17 mouse cellular contexts compared by ENCODE assay signal in the genomic region with DNA sequence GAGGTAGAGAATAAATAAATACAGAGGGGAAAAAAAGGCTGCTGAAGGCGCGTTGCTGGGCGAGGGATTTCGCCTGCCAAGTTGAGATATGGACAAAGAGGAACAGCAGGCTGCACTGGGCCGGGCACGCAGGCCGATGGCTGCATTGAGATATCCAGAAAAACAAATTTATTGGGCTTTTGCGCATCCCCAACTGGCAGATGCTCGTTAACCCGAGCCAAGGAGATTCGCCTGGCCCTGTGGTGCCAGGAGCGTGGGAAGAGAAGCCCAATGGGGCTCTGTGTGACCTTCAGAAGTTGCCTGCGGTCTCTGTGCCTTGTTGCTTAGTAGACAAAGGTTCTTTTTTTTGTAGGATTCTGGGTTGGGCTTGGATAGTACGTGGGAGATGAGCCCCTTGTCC. TPM values are rescaled to one million over a fixed set of nuclear protein-coding genes. Genes with fewer than 3 reads are reported as not detected.
DNase-seq lines count a peak whose midpoint lies in the region; ATAC-seq lines count a peak whose summit lies in the region.
"Had no signal": no experiment of that assay in that cellular context is flagged by ENCODE, and none has a peak within 500 bp of the region (broad histone marks: within the 10 kb centered on the region; RNA-seq: fewer than 3 reads in every experiment).

No protein-coding gene starts in this region.

- no peak overlapping the region for H3K4me3 ChIP-seq in forebrain, embryonic 16.5 days (replicated peaks; ENCODE audit: low read length)
- no peak overlapping the region for H3K4me3 ChIP-seq in midbrain, embryonic 14.5 days (replicated peaks; ENCODE audit: low read depth, low read length)
- H3K4me3 ChIP-seq: gastrocnemius, adult 2 months; megakaryocyte, embryonic 14.5 days had no signal

- ATAC-seq in forebrain, embryonic 16.5 days, result peak; percentile 52
- peak; percentile 60 for ATAC-seq in midbrain, embryonic 14.5 days (ENCODE audit: low FRiP score, low TSS enrichment)
- ATAC-seq: Patski had no signal

- peak; percentile 38 to 44 for DNase-seq in cerebellum, postnatal 25 days
- no peak for DNase-seq in cerebellum, adult 9-11 months
- peak; percentile 90 for DNase-seq in MEL-GATA-1-ER (ENCODE audit: extremely low read depth, low read depth)
- peak; percentile 75 for DNase-seq in midbrain, embryonic 14.5 days
- no peak for DNase-seq in retina, postnatal 1 day
- no peak for DNase-seq in gastrocnemius, adult 8-10 months (ENCODE audit: low spot score in 2 of 2)
- no peak for DNase-seq in embryo, embryonic 9.5 days (ENCODE audit: extremely low spot score)
- DNase-seq: adrenal gland, adult 2 months; gastrocnemius, adult 2 months; thymus, adult 2 months had no signal

- no peak overlapping the region for H3K4me2 ChIP-seq in forebrain, embryonic 16.5 days (ENCODE audit: low read length)
- no peak overlapping the region for H3K4me2 ChIP-seq in midbrain, embryonic 14.5 days (ENCODE audit: low read length)

- H3K4me1 ChIP-seq in forebrain, embryonic 16.5 days (replicated peaks; ENCODE audit: control insufficient read depth, insufficient read depth, low read length), result peaks cover 24% of the 10 kb centered on the region
- peaks cover 16% of the 10 kb centered on the region; the same call in 1 of the 2 replicates for H3K4me1 ChIP-seq in midbrain, embryonic 14.5 days (ENCODE audit: control insufficient read depth, insufficient read depth, low read length)

- peak overlapping the region; percentile 83 for H3K27ac ChIP-seq in forebrain, embryonic 16.5 days (ENCODE audit: low read length)
- H3K27ac ChIP-seq in midbrain, embryonic 14.5 days (replicated peaks; ENCODE audit: low read depth, low read length), result peak overlapping the region; percentile 75
- H3K27ac ChIP-seq: gastrocnemius, adult 2 months; kidney, postnatal 0 days had no signal

- no peaks in the 10 kb centered on the region for H3K9me3 ChIP-seq in forebrain, embryonic 16.5 days (ENCODE audit: control insufficient read depth, low read length)
- no peaks in the 10 kb centered on the region for H3K9me3 ChIP-seq in midbrain, embryonic 14.5 days (ENCODE audit: control insufficient read depth, low read length)

- no peaks in the 10 kb centered on the region for H3K36me3 ChIP-seq in forebrain, embryonic 16.5 days (ENCODE audit: control insufficient read depth, insufficient read depth)
- H3K36me3 ChIP-seq in midbrain, embryonic 14.5 days (ENCODE audit: control insufficient read depth, insufficient read depth, low read length), result no peaks in the 10 kb centered on the region

- 13% methylated on average over 14 of the region's 14 CpGs for WGBS in forebrain, embryonic 16.5 days
- 28% methylated on average over 14 of the region's 14 CpGs for WGBS in midbrain, embryonic 14.5 days

- no peaks in the 10 kb centered on the region for H3K27me3 ChIP-seq in forebrain, embryonic 16.5 days (replicated peaks; ENCODE audit: control insufficient read depth, insufficient read depth, low read length)
- H3K27me3 ChIP-seq in midbrain, embryonic 14.5 days (ENCODE audit: control insufficient read depth, insufficient read depth, low read length), result no peaks in the 10 kb centered on the region
- H3K27me3 ChIP-seq: Patski had no signal

- H3K9ac ChIP-seq in forebrain, embryonic 16.5 days (replicated peaks; ENCODE audit: low read depth, low read length), result peak overlapping the region; percentile 27; the same call in 1 of the 2 replicates
- no peak overlapping the region; the same call in 1 of the 2 replicates for H3K9ac ChIP-seq in midbrain, embryonic 14.5 days (replicated peaks; ENCODE audit: low read length)

RNA-seq across cellular contexts. Expression of a gene that starts 18.0 kb away (rescaled TPM):
- 0.51 and 0.92 TPM in 2 replicates for polyA plus RNA-seq in forebrain, embryonic 16.5 days (2015; fragmentation: Nextera tagmentation; extraction: Ambion mirVana)
- 0.95 and 1.2 TPM in 2 replicates for polyA plus RNA-seq in midbrain, embryonic 14.5 days (2014; fragmentation: Nextera tagmentation; extraction: Ambion mirVana)
- under 1 TPM; 0.31 to 0.83 (median 0.40) TPM for total RNA-seq in gastrocnemius, adult 8-10 months (2022)

RNA-seq across cellular contexts. Expression of a gene that starts 24.0 kb away (rescaled TPM):
- polyA plus RNA-seq in forebrain, embryonic 16.5 days (2015; fragmentation: Nextera tagmentation; extraction: Ambion mirVana), result 0.21 TPM in 1 of 2 replicates, not detected in the other
- not detected in 2 replicates for polyA plus RNA-seq in midbrain, embryonic 14.5 days (2014; fragmentation: Nextera tagmentation; extraction: Ambion mirVana)
- total RNA-seq in gastrocnemius, adult 8-10 months (2022), result not detected
- total RNA-seq: adrenal gland, adult 2 months; gastrocnemius, adult 2 months; heart, postnatal 25 days had no signal
- polyA plus RNA-seq: adrenal gland, adult 2 months; C2C12; kidney, postnatal 0 days; liver, embryonic 16.5 days; Patski had no signal

RNA-seq across cellular contexts. Expression of a gene that starts 48.2 kb away (rescaled TPM):
- 72.9 and 85.4 TPM in 2 replicates for polyA plus RNA-seq in forebrain, embryonic 16.5 days (2015; fragmentation: Nextera tagmentation; extraction: Ambion mirVana)
- polyA plus RNA-seq in midbrain, embryonic 14.5 days (2014; fragmentation: Nextera tagmentation; extraction: Ambion mirVana), result 43.0 and 51.4 TPM in 2 replicates
- total RNA-seq in gastrocnemius, adult 8-10 months (2022), result 10 to 100 TPM; 19.7 to 30.7 (median 25.9) TPM

RNA-seq across cellular contexts. Expression of a gene that starts 48.4 kb away (rescaled TPM):
- polyA plus RNA-seq in forebrain, embryonic 16.5 days (2015; fragmentation: Nextera tagmentation; extraction: Ambion mirVana), result 121 and 133 TPM in 2 replicates
- 79.2 and 89.6 TPM in 2 replicates for polyA plus RNA-seq in midbrain, embryonic 14.5 days (2014; fragmentation: Nextera tagmentation; extraction: Ambion mirVana)
- 10 to 100 TPM; 29.6 to 46.7 (median 37.6) TPM for total RNA-seq in gastrocnemius, adult 8-10 months (2022)

RNA-seq across cellular contexts. Expression of a gene that starts 59.9 kb away (rescaled TPM):
- 359 and 391 TPM in 2 replicates for polyA plus RNA-seq in forebrain, embryonic 16.5 days (2015; fragmentation: Nextera tagmentation; extraction: Ambion mirVana)
- 304 and 345 TPM in 2 replicates for polyA plus RNA-seq in midbrain, embryonic 14.5 days (2014; fragmentation: Nextera tagmentation; extraction: Ambion mirVana)
- total RNA-seq in gastrocnemius, adult 8-10 months (2022), result 10 to 100 TPM; 25.5 to 38.3 (median 30.6) TPM

Comparison
In these comparisons a context has a peak if more than half of its experiments do, and no peak if none do; other contexts are left out.
1. DNase-seq: peak in cerebellum, postnatal 25 days (2 of 2), MEL-GATA-1-ER (single experiment) and midbrain, embryonic 14.5 days (single experiment); none in cerebellum, adult 9-11 months (single experiment), retina, postnatal 1 day (single experiment), gastrocnemius, adult 8-10 months (0 of 2) and embryo, embryonic 9.5 days (single experiment).